Mouse (Mus musculus): Measurements from ENCODE around the gene Zfp704.

- TF ChIP-seq CTCF (IDR thresholded peaks at IDR 0.05; ENCODE audit: low read depth, low read length) (no peak), GATA1 (IDR thresholded peaks at IDR 0.05; ENCODE audit: borderline replicate concordance, low read length) (no peak), POLR2AphosphoS5 (IDR thresholded peaks at IDR 0.05; ENCODE audit: insufficient replicate concordance, low read depth, low read length) (no peak), TAL1 (conservative IDR thresholded peaks at IDR 0.05; ENCODE audit: low read depth, low read length) (no peak)
Observed at GRCm38 (mm10) chr3:9563562-9563961, 46.3 kb downstream of the Zfp704 start.

Data from G1E (cell line).